Mouse (Mus musculus): Measurements from ENCODE around the gene Gm13272. TPM values are rescaled to one million over a fixed set of nuclear protein-coding genes. Genes with fewer than 3 reads are reported as not detected.

The Gm13272 gene
- polyA plus RNA-seq (2012; rRNA removed; ENCODE audit: low replicate concordance), result not detected in 2 replicates

GRCm38 (mm10) chr4:88779550-88779949 is at the start of gene Gm13272:
TSS of gene Gm13272 (plus strand) at chr4:88779850.

GRCm38 (mm10) chr4:88754818-88755340 is 24.8 kb upstream of the Gm13272 start, which contains the start of gene Gm13271:
TSS of gene Gm13271 (plus strand) at chr4:88754868.

GRCm38 (mm10) chr4:88759610-88760268 is 19.9 kb upstream of the Gm13272 start, which contains the start of gene Gm13283:
TSS of gene Gm13283 (plus strand) at chr4:88760119.

GRCm38 (mm10) chr4:88773534-88773933 is 6.1 kb upstream of the Gm13272 start, which contains the start of gene Gm13290:
TSS of gene Gm13290 (plus strand) at chr4:88773834.

GRCm38 (mm10) chr4:88776622-88777021 is 3.0 kb upstream of the Gm13272 start, which contains the start of gene Gm13289:
TSS of gene Gm13289 (plus strand) at chr4:88776922.

DNA sequence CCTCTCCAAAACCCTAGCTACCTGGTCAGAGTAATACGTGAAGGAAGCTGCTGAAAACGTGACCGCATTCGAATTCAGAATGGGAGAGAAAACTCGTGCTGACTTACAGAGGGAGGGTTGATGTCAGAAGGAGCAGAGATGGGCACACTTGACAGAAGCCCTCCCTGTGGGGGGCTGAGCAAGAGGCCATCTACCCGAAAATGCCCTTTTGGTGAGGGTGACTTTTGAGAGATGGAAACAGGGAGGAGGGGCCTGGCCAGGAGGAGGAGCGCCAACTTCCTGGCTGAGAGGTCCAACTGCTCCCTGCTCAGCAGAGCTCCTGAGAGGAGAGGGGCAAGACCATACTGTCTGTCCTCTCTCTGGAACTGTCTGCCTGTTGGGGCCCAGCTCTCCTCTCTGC is 2.2 kb downstream of the Gm13272 start, which contains the start of gene Ifnz:
Ifnz (plus strand) TSS at position 301 of the 400 bp plus-strand sequence.

GRCm38 (mm10) chr4:88785409-88785808 is 5.8 kb downstream of the Gm13272 start, which contains the start of gene Gm13276:
TSS of gene Gm13276 (plus strand) at chr4:88785709.

DNA sequence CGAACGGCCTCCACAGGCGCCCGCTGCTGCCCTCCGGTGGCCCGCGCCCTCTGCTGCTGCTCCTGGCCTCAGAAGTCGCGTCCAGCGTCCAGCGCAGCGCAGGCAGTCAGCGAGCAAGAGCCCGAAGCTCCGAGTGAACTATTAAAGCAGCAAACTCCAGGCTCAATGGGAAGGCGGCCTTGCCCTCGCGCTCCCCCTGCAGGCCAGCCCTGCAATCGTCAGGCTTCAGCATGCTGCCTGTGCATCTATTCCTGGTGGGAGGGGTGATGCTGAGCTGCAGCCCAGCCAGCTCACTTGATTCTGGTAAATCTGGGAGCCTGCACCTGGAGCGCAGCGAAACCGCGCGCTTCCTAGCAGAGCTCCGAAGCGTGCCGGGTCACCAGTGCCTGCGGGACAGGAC is 8.8 kb downstream of the Gm13272 start, which contains the start of gene Gm13277:
Gm13277 (plus strand) TSS at position 231 of the 400 bp plus-strand sequence.

GRCm38 (mm10) chr4:88791250-88791649 is 11.6 kb downstream of the Gm13272 start, which contains the start of gene Gm13278:
TSS of gene Gm13278 (plus strand) at chr4:88791550.

DNA sequence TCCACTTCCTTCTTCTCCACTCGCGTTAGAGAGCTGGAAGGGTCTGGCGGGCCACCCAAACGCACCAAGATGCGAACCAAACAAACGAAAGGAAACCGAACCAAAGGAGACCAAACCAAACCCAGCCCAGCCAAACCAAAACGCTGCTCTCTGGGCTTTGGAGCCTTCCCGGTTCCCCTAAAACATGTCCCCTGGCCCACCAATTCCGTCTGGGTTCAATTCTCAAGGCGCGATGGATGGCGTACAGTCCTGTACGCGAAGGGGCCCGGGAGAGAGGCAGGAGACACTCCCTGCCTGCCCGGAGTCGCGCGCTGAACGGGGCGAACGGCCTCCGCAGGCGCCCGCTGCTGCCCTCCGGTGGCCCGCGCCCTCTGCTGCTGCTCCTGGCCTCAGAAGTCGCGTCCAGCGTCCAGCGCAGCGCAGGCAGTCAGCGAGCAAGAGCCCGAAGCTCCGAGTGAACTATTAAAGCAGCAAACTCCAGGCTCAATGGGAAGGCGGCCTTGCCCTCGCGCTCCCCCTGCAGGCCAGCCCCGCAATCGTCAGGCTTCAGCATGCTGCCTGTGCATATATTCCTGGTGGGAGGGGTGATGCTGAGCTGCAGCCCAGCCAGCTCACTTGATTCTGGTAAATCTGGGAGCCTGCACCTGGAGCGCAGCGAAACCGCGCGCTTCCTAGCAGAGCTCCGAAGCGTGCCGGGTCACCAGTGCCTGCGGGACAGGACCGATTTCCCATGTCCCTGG is 14.5 kb downstream of the Gm13272 start, which contains the start of gene Gm13275:
Gm13275 (plus strand) TSS at position 552 of the 740 bp plus-strand sequence.

GRCm38 (mm10) chr4:88797097-88797496 is 17.4 kb downstream of the Gm13272 start, which contains the start of gene Gm13279:
TSS of gene Gm13279 (plus strand) at chr4:88797397.

DNA sequence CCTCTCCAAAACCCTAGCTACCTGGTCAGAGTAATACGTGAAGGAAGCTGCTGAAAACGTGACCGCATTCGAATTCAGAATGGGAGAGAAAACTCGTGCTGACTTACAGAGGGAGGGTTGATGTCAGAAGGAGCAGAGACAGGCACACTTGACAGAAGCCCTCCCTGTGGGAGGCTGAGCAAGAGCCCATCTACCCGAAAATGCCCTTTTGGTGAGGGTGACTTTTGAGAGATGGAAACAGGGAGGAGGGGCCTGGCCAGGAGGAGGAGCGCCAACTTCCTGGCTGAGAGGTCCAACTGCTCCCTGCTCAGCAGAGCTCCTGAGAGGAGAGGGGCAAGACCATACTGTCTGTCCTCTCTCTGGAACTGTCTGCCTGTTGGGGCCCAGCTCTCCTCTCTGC is 19.7 kb downstream of the Gm13272 start, which contains the start of gene Gm13285:
Gm13285 (plus strand) TSS at position 301 of the 400 bp plus-strand sequence.

GRCm38 (mm10) chr4:88802954-88803353 is 23.3 kb downstream of the Gm13272 start, which contains the start of gene Gm13287:
TSS of gene Gm13287 (plus strand) at chr4:88803254.

DNA sequence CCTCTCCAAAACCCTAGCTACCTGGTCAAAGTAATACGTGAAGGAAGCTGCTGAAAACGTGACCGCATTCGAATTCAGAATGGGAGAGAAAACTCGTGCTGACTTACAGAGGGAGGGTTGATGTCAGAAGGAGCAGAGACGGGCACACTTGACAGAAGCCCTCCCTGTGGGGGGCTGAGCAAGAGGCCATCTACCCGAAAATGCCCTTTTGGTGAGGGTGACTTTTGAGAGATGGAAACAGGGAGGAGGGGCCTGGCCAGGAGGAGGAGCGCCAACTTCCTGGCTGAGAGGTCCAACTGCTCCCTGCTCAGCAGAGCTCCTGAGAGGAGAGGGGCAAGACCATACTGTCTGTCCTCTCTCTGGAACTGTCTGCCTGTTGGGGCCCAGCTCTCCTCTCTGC is 25.6 kb downstream of the Gm13272 start, which contains the start of gene Gm13288:
Gm13288 (plus strand) TSS at position 301 of the 400 bp plus-strand sequence.

GRCm38 (mm10) chr4:88815928-88816327 is 36.3 kb downstream of the Gm13272 start, which contains the start of gene Ifna7:
TSS of gene Ifna7 (plus strand) at chr4:88816228.

GRCm38 (mm10) chr4:88819659-88820058 is 40.0 kb downstream of the Gm13272 start, which contains the start of gene Ifna11:
TSS of gene Ifna11 (plus strand) at chr4:88819959.

GRCm38 (mm10) chr4:88827116-88827515 is 47.5 kb downstream of the Gm13272 start, which contains the start of gene Ifna6:
TSS of gene Ifna6 (plus strand) at chr4:88827416.

Other genes starting within 250 kb of the Gm13272 start
- not detected in 2 replicates for gene Ifna15, start 221.6 kb upstream of the Gm13272 start, polyA plus RNA-seq (2012; rRNA removed; ENCODE audit: low replicate concordance)
- gene Ifna14, start 208.1 kb upstream of the Gm13272 start, polyA plus RNA-seq (2012; rRNA removed; ENCODE audit: low replicate concordance), result not detected in 2 replicates
- not detected in 2 replicates for gene Ifna9, start 187.5 kb upstream of the Gm13272 start, polyA plus RNA-seq (2012; rRNA removed; ENCODE audit: low replicate concordance)
- not detected in 2 replicates for gene Ifna12, start 176.5 kb upstream of the Gm13272 start, polyA plus RNA-seq (2012; rRNA removed; ENCODE audit: low replicate concordance)
- gene C87499, start 145.4 kb upstream of the Gm13272 start, polyA plus RNA-seq (2012; rRNA removed; ENCODE audit: low replicate concordance), result not detected in 2 replicates
- not detected in 2 replicates for gene Ifna13, start 135.4 kb upstream of the Gm13272 start, polyA plus RNA-seq (2012; rRNA removed; ENCODE audit: low replicate concordance)
- gene Ifna16, start 102.9 kb upstream of the Gm13272 start, polyA plus RNA-seq (2012; rRNA removed; ENCODE audit: low replicate concordance), result not detected in 2 replicates
- not detected in 2 replicates for gene Ifna2, start 95.9 kb upstream of the Gm13272 start, polyA plus RNA-seq (2012; rRNA removed; ENCODE audit: low replicate concordance)
- not detected in 2 replicates for gene Ifnab, start 88.5 kb upstream of the Gm13272 start, polyA plus RNA-seq (2012; rRNA removed; ENCODE audit: low replicate concordance)
- 0.23 and 0.35 TPM in 2 replicates for gene Gm26566, start 58.0 kb upstream of the Gm13272 start, polyA plus RNA-seq (2012; rRNA removed; ENCODE audit: low replicate concordance)
- 16.0 and 29.7 TPM in 2 replicates for gene Klhl9, start 57.4 kb upstream of the Gm13272 start, polyA plus RNA-seq (2012; rRNA removed; ENCODE audit: low replicate concordance)
- gene Gm13271, start 25.0 kb upstream of the Gm13272 start, polyA plus RNA-seq (2012; rRNA removed; ENCODE audit: low replicate concordance), result not detected in 2 replicates
- gene Gm13283, start 19.7 kb upstream of the Gm13272 start, polyA plus RNA-seq (2012; rRNA removed; ENCODE audit: low replicate concordance), result not detected in 2 replicates
- gene Gm13290, start 6.0 kb upstream of the Gm13272 start, polyA plus RNA-seq (2012; rRNA removed; ENCODE audit: low replicate concordance), result not detected in 2 replicates
- gene Gm13289, start 2.9 kb upstream of the Gm13272 start, polyA plus RNA-seq (2012; rRNA removed; ENCODE audit: low replicate concordance), result not detected in 2 replicates
- gene Ifnz, start 2.3 kb downstream of the Gm13272 start, polyA plus RNA-seq (2012; rRNA removed; ENCODE audit: low replicate concordance), result 0.08 TPM in 1 of 2 replicates, not detected in the other
- not detected in 2 replicates for gene Gm13276, start 5.9 kb downstream of the Gm13272 start, polyA plus RNA-seq (2012; rRNA removed; ENCODE audit: low replicate concordance)
- gene Gm13277, start 8.8 kb downstream of the Gm13272 start, polyA plus RNA-seq (2012; rRNA removed; ENCODE audit: low replicate concordance), result not detected in 2 replicates
- gene Gm13278, start 11.7 kb downstream of the Gm13272 start, polyA plus RNA-seq (2012; rRNA removed; ENCODE audit: low replicate concordance), result not detected in 2 replicates
- gene Gm13275, start 14.6 kb downstream of the Gm13272 start, polyA plus RNA-seq (2012; rRNA removed; ENCODE audit: low replicate concordance), result not detected in 2 replicates
- not detected in 2 replicates for gene Gm13279, start 17.5 kb downstream of the Gm13272 start, polyA plus RNA-seq (2012; rRNA removed; ENCODE audit: low replicate concordance)
- not detected in 2 replicates for gene Gm13285, start 19.8 kb downstream of the Gm13272 start, polyA plus RNA-seq (2012; rRNA removed; ENCODE audit: low replicate concordance)
- not detected in 2 replicates for gene Gm13287, start 23.4 kb downstream of the Gm13272 start, polyA plus RNA-seq (2012; rRNA removed; ENCODE audit: low replicate concordance)
- gene Gm13288, start 25.7 kb downstream of the Gm13272 start, polyA plus RNA-seq (2012; rRNA removed; ENCODE audit: low replicate concordance), result not detected in 2 replicates
- not detected in 2 replicates for gene Ifna7, start 36.4 kb downstream of the Gm13272 start, polyA plus RNA-seq (2012; rRNA removed; ENCODE audit: low replicate concordance)
- not detected in 2 replicates for gene Ifna11, start 40.1 kb downstream of the Gm13272 start, polyA plus RNA-seq (2012; rRNA removed; ENCODE audit: low replicate concordance)
- gene Ifna6, start 47.6 kb downstream of the Gm13272 start, polyA plus RNA-seq (2012; rRNA removed; ENCODE audit: low replicate concordance), result not detected in 2 replicates
- gene Ifna5, start 55.7 kb downstream of the Gm13272 start, polyA plus RNA-seq (2012; rRNA removed; ENCODE audit: low replicate concordance), result not detected in 2 replicates
- not detected in 2 replicates for gene Ifna4, start 62.0 kb downstream of the Gm13272 start, polyA plus RNA-seq (2012; rRNA removed; ENCODE audit: low replicate concordance)
- gene Ifna1, start 70.2 kb downstream of the Gm13272 start, polyA plus RNA-seq (2012; rRNA removed; ENCODE audit: low replicate concordance), result not detected in 2 replicates
- 0.80 TPM in 1 of 2 replicates, not detected in the other for gene Ifne, start 100.4 kb downstream of the Gm13272 start, polyA plus RNA-seq (2012; rRNA removed; ENCODE audit: low replicate concordance)